Mouse (Mus musculus): Measurements from ENCODE around the gene 2200002D01Rik.

Gene 2200002D01Rik

DNA sequence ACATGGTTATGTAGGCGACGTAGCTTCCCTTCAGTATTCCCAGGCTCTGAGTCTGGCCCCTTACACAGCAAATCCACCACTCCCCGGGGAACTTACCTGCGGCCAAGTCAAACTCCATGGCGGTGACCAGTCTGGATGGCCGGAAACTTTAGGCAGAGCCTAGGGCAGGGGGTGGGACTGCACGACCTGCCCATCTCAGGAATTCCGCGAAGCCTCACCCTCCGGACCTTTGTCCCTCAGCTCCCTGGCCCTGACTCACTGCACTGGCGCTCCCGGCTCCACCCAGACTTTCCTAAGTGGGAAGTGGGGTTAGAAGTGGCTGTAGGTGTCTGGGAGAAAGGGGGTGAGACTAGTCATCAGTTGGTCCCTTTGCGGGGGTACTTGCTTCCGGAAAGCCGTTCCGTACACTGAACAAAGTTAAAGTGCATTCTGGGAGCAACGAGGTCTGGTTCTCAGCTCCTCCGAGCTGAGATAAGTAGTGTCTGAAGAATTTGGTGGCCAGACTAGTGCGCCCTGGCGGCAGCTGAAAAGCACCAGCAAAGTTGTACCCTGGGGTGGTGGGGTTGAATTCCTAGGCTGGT is at the start of gene 2200002D01Rik:
Gene 2200002D01Rik, minus strand, starts transcription at position 206 of the 581 bp plus-strand sequence.
- DNase-seq (ENCODE audit: low spot score), result no peak

DNA sequence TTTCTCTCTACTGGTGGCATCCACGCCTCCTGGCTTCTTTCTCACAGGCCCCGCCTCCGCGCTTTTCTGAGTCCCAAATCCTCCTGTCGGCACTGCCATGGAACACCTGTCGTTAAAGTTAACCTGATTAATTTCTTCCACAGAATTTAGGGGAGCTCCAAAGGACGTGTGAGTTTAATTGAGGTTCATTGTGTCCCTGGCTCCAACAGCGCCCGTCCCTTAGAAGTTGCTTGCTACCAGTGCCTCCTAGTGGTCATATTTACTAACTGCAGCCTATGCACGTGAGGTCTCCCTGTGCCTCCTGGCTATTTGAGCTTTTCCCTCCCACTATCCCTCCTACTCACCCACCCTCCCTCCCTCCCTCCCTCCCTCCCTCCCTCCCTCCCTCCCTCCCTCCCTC is 48.7 kb upstream of the 2200002D01Rik start:
- no peak for DNase-seq (ENCODE audit: low spot score)

DNA sequence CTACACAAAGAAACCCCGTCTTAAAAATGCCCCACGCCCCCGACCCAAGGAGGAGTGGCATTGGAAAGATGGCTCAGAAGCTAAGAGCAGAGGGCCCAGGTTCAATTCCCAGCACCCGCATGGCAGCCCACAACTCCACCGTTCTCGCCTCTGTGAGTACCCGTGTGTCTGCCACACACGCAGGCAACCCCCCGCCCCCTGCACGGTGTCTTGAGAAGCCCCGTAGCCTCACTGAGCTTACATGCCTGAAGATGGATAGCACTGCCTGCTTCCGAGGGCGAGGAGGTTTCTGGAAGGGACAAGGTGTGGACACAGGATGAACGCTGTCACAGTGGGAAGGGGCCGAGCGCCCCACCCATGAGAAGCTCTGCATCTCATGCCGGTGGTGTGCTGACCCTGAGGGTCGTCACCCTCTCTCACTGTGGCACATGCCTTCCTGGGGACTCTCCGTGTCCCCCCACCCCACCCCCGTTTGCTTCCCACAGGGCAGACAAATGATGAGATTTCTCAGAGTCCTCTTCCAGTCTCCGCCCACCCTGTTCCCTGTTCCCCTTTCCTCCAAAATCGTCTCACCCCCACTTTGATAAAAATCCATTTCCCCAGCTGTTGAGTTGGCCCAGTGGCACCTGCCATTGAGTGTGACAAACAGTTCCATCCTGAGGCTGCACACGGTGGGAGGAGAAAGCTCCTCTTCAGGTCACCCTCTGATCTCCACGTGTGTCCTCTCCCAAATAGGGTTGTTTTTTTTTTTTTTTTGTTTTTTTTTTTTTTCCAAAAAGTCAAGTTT is 47.8 kb upstream of the 2200002D01Rik start:
- no peak for DNase-seq (ENCODE audit: low spot score)

DNA sequence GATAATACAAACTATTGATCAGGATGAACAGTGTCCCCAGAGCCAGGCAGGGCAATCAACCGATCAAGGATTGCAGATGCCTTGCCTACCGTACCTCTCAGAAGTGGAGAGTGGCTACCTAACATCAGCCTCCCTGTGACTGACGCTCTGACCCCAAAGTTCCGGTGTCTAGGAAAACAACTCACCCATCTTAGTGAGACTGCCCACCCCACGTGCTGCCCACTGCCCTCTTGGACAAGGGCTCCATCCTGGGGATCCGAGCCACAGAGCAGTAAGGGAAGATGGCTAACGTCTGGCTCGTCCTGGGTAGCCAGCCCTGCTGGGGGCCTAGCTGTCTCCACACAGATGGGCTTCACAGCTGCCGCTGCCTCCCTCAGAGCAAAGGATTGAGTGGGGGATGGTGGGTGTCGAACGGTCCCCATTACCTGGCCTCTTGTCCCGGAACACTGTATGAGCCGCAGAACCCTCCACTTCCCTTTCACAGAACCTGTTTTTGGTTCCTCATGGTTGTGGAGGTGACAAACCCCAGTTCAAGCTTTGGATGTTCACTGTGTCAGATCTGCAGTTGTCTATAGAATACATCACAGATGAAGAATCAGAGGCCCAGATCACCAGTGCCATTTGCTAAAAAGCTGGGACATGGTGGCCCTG is 46.0 kb upstream of the 2200002D01Rik start:
- no peak for DNase-seq (ENCODE audit: low spot score)

DNA sequence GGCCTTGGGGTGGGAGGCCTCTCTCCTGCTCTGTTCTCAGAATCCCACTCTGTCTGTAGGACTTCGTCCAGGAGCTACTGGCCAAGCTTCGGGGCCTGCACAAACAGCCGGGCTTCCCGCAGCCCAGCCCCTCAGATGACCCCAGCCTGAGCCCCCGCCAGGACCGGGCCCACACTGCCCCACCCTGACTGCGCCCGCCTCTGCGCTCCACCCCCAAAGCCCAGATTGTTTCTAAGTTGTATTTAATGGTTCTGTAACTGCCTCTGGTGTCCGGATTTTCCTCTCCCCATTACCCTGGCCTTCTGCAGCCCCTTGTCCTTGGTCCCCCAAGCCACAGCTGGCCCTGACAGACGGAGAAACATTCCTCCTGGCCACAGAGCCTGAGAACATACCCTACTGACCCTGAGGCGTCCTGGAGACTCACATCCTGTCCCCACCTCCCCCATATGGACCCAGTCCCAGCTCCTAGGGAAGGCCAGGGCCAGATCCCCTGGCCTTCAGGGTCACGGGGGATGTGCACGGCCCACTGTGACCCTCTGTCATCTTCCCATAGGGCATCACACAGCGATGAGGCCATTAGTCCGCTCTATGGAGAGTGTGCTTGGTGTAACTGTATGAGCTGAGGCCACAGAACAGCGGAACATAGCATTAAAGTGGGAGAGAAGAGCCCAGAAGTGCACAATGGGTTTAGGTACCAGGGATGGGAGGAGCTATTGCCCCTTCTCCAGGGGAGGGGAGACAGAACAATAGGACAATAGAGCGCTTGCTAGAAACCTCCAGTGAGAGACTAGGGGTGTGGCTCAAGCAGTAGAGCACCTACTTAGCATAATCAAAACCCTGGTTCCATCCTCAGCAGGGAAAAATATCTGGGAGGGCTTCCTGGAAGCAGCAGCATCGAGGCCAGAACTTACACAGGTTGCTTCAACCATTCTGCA is 45.1 kb upstream of the 2200002D01Rik start:
- peak; percentile 66 for DNase-seq (ENCODE audit: low spot score)

DNA sequence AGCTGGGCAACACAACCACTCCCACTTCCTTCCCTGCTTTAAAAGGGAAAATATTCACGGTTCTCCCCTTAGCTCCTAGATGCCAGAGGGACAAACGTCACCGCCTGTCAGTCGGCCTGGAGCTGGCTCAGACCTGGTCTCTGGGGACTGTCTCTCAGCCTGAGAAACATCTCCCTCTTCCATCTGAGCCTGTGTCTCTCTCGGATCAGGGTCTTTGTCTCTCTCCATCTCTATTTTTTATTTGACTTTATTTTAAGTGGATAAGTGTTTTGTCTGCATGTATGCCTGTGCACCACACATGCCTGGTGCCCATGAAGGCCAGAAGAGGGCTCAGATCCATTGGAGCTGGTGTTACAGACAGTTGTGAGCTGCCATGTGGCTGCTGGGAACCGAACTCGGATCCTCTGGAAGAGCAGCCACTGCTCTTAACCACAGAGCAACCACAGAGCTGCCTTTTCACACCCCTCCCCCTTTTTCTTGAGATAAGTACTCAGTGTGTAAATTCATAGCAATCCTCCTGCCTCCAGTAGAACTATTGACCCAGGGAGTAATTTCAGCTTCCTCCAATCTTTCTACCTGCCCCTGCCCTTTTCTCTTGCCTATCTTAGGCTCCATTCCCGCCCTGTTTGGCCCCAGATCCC is 44.3 kb upstream of the 2200002D01Rik start:
- no peak for DNase-seq (ENCODE audit: low spot score)

DNA sequence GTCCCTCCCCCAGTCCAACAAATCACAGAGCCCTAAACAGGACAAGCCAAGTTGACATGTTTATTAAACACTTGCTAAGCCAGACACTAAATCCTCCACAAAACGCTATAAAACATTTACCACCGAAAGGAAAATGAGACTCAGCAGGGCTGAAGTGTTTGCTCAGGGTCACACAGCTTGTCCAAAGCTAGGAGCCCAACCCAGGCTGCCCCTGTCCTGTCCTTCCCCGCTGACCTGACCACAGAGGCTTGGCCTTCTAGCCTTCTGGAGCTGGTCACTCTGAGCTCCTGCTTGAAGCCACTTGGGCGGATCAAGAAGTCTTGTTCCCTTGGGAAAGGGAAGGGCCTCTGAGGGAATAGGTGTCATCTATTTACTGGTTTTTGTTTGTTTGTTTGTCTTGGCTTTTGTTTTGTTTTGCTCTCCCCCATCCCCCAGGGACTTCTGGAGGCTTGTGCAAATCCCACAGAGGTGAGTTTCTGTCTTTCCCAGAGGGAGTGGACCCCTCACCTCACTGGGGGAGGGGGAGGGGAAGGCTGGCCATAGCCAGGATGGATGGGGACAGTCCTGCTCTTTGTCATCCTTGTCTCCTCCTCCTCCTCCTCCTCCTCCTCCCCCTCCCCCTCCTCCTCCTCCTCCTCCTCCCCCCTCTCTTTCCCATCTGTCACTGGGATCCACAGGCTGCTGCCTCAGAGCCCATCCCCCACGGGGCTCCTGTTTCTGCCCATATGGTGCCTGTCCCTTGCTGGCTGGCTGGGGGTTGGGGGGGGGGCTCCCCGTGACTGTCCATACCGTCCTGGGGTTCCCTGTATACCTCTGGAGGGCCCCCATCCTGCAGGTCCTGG is 43.6 kb upstream of the 2200002D01Rik start:
- DNase-seq (ENCODE audit: low spot score), result peak; percentile 66

DNA sequence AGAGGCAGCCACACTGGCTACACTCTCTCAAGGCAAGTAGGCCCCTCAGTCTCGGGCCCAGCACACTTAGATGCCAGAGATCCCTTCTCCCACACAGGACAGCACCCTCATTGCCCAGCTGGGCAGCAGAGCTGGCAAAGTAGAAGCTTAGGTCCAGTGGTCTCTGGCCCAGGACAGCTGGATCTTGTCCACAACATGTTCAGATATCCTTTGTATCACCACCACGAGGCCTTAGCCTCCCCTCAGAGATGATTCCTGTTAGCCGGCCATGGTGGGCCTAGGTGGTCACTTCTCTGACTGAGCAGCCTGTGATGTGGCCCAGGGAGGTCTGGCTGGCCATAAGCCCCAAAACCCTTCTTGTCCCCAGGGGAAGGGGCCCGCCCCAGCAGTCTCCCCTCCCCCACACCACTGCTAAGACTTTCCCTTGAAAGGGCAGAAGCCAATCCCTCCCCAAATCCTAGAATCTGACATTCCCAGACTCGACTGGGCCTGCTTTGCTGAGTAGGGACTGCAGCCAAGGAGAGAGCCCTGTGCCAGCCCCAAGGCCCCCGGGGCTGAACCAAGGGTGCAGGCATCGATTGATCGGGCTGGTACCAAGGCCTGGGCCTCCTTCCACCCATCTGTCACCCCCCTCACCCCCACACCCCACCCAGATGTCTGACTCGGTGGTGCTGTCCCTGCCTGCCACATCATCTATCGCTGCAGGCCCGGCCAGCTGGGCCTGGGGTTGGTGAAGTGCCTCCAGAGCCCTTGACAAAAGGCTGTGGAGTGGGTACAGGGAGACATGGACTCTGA is 42.6 kb upstream of the 2200002D01Rik start:
- DNase-seq (ENCODE audit: low spot score), result no peak

DNA sequence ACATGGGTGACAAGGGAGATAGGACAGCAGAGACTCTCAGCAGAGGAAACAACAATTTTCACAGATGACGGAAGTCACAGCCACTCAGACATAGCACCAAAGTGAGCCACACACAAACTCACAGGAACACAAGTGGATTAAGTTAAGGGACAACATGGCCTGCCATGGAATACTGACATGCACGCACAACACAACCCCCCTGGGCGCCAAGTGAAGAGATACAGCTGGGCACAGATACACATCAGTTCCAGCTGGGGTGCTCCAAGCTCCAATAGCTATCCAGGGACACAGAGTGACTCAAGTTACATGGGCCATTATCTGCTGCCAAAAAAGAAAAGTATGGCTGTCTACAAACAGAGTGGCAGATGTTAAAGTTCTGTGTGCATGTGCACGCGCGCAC is 41.6 kb upstream of the 2200002D01Rik start:
- no peak for DNase-seq (ENCODE audit: low spot score)

DNA sequence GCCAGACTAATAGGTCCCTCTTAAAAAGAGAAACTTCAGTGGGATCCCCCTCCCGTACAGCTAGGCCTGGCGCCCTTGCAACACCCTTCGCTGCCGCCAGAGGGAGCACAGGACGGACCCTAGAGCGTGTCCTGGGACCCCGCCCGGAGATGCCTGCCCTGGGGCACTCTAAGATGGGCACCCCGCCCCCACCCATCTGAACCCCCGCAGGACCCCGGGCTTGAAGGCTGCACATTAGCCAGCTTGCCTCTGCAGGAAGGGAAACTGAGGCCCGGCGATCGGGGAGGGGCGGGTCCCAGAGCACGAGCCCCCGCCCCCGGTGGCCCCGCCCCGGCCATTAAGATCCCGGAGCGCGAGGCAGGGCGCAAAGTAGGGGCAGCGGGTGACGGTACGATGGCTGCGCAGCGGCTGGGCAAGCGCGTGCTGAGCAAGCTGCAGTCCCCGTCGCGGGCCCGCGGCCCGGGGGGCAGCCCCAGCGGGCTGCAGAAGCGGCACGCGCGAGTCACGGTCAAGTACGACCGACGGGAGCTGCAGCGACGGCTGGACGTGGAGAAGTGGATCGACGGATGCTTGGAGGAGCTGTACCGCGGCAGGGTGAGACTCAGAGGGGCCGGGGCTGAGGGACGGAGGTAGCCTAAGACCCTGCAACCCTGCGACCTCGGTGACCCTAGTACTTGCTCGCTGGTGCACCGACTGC is 40.8 kb upstream of the 2200002D01Rik start, which contains the start of gene Ppp1r14a:
Gene Ppp1r14a, plus strand, starts transcription at position 367 of the 697 bp plus-strand sequence.
- DNase-seq (ENCODE audit: low spot score), result no peak

DNA sequence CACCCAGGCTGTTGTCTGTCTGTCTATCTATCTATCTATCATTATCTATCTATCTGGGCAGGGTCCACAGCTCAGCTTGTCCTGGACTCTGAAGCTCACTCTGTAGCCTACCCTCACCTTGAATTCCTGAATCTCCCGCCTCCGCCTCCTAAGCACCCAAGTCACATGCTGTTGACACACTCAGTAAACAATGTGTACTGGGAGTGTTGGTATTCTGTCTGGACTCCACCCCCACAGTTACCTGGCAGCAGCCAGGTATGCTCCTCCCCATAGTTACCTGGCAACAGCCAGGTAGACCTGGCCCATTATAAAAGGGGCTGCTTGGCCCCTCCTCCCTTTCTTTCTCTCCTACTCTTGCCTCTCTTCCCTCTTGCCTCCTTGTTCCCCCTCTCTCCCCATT is 39.8 kb upstream of the 2200002D01Rik start:
- DNase-seq (ENCODE audit: low spot score), result no peak

DNA sequence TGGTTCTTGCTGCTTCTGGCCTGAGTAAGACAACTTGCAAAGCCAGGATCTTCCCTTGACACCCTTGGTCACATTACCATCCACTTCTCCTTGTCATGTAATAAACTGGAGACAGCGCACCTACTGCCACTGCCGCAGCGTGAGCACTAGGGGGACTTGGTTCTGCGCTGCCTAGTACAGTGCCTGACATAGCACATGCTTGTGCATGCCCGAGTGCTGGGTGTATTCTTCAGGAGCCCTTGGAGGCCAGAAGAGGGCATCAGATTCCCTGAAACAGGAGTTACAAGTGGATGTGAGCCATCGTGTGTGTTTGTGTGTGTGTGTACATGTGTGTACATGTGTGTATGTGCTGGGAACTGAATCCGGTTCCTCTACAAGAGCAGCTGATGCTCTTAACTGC is 39.2 kb upstream of the 2200002D01Rik start:
- DNase-seq (ENCODE audit: low spot score), result no peak

DNA sequence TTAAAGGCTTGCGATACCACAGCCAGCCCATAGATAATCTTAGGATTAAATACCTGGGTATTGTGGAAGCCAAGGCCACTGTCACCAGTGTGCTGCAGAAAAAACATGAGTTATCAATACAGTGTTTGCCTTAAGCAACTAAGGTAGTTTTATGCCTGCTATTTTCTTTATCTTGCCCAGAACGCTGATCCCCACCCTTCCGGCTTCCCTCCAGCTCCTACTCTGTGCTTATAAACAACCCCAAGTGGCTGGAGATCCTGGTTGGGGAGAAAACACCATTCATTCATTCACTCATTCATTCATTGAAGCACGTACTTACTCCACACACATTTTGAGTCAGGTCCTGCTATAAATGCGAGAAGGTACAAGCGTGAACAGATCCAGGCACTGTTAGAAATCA is 36.3 kb upstream of the 2200002D01Rik start:
- DNase-seq (ENCODE audit: low spot score), result no peak

DNA sequence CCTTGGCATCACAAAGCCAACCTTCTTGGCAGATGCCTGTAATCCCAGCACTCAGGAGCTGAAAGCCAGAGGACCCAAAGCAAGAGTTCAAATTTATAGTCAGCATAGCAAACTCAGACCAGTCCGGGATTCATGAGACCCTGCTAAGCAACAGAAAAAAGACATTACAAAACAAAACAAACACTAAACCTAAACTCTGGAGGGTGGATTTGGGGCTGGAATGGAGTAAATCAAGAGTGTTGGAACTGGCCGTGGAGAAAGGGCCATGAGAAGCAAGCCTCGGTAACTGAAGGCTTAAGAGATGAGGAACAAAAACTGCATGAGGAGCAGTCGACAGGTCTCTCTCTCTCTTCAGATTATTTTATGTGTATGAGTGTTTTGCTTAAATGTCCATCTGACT is 35.6 kb upstream of the 2200002D01Rik start:
- no peak for DNase-seq (ENCODE audit: low spot score)

DNA sequence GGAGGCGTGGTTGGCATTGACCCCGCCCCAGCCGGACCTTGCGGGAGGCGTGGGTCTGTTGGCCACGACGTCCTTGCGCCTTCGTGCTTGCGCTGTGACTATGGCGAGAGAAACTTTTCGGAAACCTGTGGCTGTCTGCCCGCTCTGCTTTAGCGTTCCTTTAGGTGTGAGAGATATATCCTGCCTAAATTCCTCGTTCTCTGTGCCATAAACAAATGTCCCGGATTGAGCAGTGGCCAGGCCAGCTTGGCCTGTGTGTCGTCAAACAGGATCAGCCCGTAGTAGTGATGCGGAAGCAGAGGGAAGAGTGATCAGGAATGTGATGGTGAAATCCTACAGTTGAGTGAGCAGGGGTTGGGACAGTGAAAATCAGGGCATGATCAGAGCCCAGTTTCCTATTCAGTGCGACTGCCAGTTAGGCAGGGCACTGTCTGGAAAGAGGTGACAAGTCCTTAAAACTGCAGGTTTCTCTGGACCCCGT is 33.8 kb upstream of the 2200002D01Rik start:
- DNase-seq (ENCODE audit: low spot score), result no peak

DNA sequence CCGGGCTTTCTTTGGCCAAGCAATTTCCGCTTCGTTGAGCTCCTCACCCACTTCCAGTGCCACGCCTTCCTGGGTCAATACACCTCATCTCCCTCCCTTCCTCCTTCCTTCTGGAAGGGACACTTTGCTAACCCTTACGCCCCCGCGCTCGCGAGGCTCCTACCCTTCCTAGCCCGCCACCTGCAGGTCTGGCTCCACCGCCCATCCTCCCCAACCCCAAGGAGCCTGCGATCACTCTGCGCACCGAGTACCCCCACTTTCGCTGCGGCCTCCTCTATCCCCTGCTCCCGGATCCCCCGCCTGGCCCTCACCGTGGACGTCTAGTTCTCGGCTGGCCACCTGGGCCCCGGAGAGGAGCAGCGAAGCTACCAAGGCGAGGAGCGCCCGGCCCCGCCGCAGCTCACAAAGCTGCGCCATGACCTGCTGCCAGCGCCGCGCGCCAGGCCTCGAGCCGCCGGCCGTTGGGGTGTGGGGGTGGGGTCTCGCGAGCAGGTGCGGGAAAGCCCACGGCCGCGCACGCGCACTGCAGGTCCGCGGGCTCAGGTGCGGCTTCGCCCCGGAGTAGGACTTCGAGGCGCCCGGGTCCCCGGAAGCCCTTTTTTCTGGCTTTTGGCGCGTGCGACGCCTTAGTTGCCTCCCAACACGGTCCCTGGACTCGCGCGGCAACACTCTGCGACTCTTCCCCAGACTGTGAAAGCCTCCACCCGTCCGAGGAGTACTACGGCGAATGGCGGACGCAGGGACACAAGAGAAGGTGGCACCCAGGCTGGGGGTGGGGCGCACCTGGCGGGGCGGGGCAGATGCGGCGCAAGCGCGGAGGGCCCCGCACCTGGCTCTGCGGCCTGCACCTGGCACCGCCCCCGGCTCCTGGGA is 33.2 kb upstream of the 2200002D01Rik start, which contains the start of gene Spint2:
Gene Spint2, minus strand, starts transcription at position 712 of the 873 bp plus-strand sequence.
- DNase-seq (ENCODE audit: low spot score), result peak; percentile 67

DNA sequence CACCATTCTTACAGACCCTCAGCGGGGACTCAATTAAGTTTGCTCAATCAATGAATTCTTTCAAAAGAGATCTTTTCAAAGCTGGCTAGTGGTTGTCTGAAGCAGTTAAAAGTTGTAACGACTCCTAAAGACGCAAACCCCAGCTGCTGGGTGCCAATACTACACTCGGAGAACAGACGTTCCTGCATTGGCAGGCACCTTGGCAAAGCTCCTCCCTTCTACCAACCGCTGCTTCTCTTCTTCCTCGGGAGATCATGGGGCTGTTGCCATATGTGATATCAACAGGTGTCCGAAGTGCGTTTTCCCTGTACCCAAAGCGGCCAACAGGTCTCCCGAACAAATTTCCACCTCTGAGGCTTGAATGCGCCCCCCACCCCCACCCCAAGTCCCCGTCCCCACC is 32.5 kb upstream of the 2200002D01Rik start:
- no peak for DNase-seq (ENCODE audit: low spot score)

DNA sequence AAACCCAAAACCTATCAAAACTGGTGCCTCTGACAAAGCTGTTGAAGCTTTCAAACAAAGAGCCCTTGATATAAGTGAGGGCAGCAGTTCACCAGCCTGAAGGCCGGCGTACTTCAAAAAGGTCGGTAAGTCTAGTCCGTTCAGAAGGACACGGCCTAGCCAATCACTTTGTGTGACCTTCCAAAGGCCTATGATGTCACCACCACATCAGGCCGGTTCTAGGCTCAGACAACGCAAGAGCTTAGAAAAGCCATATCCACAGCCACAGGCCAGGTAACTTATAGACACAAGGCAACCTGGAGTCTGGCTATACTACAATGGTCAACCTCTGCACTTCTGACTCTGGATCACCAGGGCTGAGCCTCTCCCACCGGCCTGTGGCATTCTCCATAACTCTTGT is 31.7 kb upstream of the 2200002D01Rik start:
- DNase-seq (ENCODE audit: low spot score), result no peak

Measured in ovary, adult 18-20 months (tissue).